Mouse (Mus musculus): ENCODE measurements around the gene Gm8232.
"Not testable (repeated sequence)": the region's sequence is repeated elsewhere in the genome, so short reads cannot be mapped to it uniquely, and the experiment has no call there.

Gm8232 gene

DNA sequence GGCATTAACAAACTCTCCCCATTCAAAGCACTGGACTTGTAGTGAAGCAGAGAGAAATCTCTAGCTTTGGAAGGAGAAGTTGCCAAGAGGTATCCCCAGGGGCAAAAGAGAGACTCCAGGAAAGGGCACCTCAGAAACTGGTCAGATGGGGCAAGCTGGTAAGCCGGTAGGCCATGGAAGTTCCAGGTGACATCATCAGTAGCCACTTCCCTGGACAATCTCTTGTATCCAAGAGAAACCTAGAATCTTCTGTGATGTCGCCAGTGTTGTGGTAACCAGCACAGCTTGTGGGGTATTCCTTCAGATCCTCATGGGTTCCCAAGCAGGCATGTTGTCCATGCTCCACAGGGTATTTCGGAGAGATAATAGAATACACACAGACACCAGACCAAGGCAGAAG is at the start of gene Gm8232:
Gm8232 (plus strand) TSS at position 301 of the 400 bp plus-strand sequence.
- not testable (repeated sequence) for DNase-seq

DNA sequence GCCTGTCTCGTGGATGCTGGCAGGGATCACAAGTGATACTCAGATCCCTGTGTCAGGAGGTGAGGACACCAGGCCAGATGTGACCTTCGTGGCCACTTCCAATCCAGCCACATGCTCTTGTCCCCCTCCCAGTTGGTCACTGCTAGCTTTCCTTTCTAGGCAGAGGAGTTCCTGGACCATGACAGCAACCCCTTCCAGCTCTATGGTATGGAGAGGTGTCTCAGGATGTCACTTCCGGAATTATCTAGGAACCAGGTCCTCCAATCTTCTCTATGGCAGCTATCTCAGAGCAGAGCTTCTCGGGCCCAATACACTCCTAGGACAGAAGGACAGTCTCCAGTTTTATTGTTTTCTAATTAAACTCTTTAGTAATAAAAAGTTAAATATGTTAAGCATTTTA is 49.2 kb upstream of the Gm8232 start:
- DNase-seq, result not testable (repeated sequence)

DNA sequence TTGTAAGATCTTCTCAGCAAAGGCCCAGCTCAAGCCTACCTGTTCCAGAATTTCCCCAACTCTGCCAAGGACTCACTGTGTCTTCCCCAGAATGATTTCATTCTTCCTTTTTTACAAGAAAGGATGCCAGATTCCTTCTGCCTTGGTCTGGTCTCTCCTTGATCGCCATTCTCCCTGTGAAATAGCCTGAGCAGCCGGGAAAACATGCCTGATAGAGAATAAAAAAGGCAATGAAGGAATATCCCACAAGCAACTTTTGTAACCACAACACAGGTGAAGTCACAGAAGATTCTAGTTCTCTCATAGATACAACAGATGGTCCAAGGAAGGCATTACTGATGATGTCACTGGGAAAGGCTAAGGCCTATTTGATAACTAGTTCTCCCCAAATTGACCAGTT is 22.8 kb upstream of the Gm8232 start, which contains the start of gene Gm3371:
Gm3371 (minus strand) TSS at position 101 of the 400 bp plus-strand sequence.
- not testable (repeated sequence) for DNase-seq

Measured in cerebellum, postnatal 25 days (tissue).